Mouse (Mus musculus): ENCODE measurements around the gene Tuba8. TPM values are rescaled to one million over a fixed set of nuclear protein-coding genes. Genes with fewer than 3 reads are reported as not detected.
A peak's percentile ranks its signal among the peaks of the same experiment; 100 is the strongest.

Gene Tuba8
- total RNA-seq, 2 experiments from 2014 or later, result 8.2 to 9.8 TPM

DNA sequence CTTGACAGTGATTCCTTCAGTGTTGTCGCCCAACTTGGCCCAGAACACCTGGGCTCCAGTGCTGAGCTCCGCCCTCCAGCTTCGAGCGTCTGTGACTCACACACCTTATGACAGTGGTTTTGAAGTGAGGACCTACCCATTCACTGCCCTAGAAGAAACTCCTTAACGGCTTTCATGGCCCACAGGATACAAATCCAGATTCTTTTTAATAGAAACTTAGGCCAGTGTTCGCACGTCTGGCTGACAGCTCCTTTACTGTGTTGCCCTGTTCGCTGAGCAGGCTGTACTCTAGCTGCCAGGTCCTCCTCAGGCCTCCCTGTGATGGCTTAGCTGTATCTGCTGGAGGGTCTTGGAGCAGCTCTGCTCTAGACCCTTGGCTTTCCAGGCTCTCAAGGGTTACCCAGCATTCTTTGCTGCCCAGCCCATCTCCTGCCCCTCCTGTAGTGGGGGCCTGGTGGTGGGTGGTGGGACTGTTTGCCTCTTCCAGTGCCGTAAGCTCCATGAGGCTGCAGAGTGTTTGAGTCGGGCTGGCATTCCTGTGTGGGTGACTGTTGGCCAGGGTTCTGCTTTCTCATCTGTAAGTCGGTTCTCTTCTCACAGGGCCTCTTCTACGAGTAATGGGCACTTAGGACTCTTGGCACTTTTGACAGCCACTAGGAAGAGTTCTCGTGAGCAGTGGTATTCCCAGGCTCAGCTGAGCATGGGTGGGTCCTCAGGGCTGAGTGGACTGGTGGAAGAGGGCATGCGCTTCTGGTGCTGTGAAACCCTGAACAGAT lies 15.4 kb upstream of the Tuba8 start:
- no peak for DNase-seq

DNA sequence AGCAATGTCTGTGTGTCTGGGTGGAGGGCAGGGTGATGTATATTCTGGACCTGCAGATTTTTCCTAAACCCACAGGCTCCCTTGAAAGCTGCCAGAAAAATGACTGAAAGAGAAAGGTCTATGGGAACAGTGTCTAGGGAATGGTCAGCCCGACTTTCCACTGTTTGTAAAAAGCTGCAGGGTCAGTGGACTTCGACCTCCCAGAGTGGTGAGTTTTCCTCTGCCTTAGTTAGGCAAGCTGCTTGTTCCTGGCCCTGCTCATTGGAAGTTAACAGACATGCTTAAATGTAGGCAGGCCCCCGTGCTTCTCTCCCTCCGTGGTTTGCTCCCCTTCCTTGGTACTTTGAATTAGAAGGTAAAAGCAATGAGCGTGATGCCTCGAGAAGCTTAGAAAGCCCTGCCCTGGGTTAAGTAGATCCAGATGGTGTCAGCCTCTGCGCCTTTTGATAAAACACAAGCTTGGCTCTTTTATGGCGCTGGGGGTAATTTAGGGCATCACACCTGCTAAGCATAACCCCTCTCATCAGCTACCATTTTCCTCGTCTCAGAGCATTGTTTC lies 12.6 kb upstream of the Tuba8 start:
- no peak for DNase-seq

DNA sequence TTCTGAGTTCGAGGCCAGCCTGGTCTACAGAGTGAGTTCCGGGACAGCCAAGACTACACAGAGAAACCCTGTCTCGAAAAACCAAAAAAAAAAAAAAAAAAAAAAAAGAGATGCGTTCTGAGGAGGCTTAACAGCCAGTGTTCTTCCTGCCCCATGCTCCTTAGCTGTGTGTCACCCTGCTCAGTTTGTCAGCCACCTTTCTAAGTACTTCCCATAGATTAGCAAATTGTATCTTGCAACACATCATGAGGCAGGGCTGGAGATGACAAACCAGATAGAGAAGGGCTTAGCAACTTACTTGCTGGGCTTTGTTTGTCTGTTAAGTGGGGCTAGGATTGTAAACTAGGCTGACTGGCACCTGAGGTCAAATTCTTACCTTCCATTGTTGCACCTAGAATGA lies 10.0 kb upstream of the Tuba8 start:
- no peak for DNase-seq

DNA sequence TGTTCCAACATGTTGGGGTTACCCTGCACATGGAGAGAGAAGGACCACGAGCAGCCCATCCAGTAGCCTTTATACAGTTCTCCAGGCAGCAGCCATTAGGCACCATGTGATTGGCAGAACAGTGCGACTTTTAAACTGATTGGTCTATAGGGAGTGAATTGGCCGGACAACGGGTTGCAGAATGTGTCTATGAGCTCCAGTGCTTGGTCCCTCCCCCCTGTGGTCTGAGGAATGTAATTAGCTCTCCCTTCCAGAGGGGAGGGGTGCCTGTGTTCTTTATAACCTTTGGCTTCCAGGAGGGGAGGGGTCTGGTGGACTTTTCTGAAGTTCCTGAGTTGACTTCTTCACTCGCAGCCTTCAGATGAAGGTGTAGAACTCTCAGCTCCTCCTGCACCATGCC lies 8.5 kb upstream of the Tuba8 start:
- no peak for DNase-seq

DNA sequence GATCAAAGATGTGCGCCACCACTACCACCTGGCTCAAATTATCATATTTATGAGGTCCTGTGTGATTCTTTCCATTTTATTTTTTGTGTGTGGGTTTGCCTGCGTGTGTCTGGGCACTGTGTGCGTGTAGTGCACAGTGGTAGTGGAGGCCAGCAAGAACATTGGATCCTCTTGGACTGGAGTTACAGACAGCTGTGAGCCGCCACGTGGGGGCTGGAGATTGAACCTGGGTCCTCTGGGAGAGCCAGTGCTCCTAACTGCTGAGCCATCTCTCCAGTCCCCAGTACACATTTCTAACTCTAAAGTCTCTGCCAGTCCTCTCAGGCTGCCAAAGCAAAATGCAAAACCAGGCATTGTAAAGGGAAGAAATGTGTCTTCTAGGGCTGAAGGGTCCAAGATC lies 4.0 kb upstream of the Tuba8 start:
- DNase-seq, result no peak

DNA sequence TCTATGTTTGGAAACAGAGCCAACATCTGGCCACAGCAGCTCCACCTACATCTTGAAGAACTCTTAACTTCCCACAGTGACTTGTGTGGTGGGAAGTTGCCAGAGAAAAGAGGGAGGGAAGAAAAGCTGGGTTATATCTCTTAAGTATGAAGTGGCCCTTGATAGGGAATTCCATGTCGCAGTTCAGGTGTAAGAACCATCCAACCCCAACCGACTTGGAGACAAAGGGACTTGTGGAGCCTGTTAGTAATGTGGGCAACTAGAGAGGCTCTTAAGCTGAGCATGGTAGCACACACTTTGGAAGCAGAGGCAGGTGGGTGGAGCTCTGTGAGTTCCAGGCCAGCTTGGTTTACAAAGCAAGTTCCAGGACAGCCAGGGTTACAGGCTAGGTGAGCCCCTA lies 912 bp upstream of the Tuba8 start:
- no peak for DNase-seq

DNA sequence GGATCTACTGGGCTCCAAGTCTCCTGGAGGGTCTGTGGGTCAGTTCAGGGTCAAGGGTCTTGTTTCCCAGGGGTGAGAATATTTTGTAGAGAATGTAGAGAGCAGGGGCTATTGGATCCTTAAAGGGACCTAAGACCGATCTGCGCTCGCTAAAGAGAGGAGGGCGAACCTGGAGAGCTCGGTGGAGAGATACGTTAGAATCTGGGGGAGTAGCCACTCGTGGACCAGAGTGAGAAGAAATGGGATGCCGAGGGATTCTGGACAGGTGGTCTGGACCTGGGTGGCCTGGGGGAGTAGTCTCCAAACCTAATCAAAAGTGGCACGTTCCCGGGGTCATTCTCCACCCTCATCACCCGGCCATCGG lies 412 bp downstream of the Tuba8 start:
- no peak for DNase-seq

DNA sequence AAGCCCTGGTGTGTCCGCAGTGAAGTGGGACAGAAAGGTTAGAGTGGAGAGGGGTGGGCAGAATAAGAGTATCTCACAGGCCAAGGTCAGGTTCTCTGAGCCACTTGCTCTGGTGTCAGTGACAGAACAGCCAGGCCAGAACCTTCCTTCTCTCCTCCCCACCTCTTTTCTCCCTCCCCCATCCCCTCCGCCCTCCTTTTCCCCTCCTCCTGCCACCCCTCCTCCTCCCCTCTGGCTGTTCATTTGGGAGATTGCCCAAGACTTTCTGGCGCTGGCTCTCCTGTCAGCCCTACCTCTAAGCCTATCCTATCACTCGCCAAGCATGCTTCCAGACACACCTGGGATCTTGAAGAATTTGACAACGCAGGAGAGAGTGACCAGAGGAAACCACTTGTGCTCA lies 1.2 kb downstream of the Tuba8 start:
- peak; percentile 33 to 47 for DNase-seq

DNA sequence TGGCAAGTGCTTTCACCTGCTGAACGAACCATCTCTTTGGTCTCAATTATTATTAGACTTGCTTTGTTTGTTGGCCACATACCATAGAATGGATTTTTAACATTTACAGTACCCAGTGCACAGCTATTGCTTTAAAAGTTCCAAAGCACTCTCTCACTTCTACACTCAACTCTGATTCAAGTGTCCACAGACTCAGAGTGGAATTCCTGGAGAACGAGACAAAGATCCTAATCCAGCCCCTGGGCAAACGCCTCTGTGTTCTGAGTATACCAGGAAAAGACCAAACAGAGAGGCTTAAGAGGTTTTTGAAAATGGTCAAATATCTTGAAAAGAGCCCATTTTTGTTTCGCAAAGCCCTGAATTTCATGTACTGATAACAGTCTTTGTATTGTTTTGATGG lies 2.5 kb downstream of the Tuba8 start:
- no peak for DNase-seq

DNA sequence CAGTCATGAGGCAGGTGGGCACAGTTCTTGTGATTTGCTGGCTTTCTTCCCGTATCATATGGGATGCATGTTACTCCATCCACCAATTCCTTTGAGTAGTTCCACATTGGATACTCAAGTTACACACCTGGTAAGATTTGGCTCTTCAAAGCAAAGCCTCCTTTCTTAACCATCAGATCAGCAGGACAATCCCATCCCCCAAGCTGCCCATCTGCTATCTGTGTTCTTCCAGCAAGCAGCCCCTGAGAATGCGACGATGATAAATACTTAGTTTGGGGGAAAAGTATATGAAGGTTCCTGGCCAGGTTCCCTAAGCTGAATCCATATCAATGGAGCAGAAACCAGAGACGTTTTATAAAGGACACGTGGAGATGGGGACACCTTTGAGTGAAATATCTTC lies 3.7 kb downstream of the Tuba8 start:
- DNase-seq, result no peak

DNA sequence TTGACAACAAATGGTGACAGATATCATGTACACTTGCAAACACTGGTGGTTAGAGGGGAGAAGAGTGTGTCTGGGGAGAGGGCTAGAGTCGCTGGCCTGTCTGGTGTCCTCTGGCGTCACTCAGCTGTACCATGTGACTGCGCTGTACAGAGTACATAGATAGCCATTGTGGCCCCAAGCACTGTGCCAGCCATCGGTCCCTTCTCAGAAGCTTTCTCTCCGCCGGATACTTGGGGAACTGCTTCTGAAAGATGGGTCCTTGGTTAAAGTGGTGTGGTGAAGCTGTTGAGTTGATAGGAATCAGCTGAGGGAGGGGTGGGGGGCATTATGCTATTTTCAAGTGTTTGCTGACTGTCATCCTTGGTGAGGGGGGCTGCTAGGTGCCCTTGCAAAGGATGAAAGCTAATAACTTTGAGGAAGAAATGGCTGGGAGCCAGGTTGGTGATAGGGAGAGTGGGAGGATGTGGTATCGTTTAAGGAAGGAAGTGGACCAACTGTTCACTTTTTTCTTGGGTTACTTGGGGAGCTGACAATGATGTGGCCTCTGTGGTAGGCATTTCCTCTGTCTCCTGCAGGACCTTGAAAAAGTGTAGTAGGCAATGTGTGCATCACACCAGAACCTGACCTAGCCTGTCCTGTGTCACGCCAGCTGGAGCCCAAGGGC lies 4.3 kb downstream of the Tuba8 start:
- no peak for DNase-seq

DNA sequence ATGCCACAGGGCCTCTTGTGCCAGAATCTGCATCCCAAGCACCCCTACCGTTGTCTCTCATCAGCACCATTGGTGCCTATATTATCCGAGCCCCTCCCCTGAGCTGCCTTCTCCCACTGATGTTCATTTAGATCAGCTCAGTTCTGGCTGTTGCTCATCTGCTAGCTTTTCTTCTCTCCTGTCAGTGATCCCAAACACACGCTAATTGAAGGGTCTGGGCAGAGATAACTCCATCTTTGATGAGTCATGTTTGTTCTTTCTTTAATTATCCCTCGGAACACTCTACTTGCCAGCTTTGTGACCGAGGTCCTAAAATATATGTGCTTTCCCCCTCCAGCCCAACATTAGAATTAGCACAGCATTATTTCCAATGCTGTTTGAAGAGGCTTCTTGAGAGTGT lies 4.8 kb downstream of the Tuba8 start:
- DNase-seq, result no peak

DNA sequence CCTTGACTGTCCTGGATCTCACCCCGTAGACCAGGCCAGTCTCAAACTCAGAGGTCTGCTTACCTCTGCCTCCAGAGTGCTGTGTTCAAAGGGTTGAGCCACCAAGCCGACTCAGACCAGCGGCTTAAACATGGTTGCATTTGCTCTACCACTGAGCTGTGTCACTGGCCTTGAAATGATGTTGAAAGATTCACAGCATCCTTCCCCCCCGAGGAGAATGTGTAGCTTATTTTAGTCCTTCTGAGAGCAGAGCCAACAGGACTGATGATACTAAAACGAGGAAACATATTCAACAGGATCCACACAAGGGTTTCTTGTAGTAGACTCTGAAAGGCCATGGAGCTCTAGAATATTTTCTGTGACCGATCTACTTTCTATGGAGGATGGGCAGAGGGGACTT lies 5.4 kb downstream of the Tuba8 start:
- DNase-seq, result peak in 1 of 2 experiments; percentile 20

DNA sequence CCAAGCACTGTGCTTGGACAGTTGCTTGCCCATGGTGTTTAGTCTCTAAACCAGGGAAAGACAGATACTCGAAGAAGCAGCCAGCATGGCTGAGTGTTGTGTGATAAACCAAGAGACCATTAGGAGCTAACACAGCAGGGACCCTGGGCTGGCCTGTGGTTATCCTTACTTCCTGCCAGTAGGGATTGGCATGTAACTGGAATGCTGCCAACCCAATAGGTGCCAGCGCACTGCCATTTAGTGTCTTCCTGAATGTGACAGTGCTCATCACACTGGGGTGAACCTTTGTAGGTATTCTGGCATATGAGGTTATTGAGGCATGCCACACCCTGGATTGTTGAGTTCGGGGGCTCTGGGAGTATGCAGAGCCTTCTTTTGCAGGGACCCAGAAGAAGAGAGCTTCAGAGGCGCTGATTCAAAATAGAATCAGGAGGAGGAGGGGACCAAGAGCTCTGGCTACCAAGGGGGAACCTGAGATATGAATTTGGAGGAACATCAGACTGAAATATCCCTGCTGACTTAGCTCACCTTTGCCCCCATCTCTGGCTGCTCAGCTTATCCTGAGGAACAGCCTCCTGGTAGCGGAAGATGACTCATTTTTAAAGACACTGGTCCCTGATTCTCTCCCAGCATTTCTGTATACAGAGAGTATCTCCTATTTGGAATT lies 6.2 kb downstream of the Tuba8 start:
- no peak for DNase-seq

DNA sequence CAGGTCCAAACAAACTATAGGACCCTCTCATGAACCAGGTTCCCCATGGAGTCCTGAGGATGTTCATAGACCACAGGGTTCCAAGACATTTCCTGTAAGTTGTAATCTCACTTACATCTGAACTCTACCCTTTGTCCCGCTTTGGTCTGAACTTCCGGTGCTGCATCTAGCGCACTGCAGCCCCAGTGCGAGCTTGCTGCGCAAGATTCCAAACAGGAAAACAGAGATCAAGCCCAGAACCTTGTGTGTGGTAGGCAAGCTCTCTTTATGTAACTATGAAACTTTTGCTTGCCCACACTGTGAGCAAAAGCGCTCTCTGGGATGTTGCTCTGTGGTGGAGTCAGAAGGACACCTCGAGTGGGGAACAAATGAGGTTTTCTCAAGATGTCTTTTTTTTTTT lies 7.5 kb downstream of the Tuba8 start:
- no peak for DNase-seq

DNA sequence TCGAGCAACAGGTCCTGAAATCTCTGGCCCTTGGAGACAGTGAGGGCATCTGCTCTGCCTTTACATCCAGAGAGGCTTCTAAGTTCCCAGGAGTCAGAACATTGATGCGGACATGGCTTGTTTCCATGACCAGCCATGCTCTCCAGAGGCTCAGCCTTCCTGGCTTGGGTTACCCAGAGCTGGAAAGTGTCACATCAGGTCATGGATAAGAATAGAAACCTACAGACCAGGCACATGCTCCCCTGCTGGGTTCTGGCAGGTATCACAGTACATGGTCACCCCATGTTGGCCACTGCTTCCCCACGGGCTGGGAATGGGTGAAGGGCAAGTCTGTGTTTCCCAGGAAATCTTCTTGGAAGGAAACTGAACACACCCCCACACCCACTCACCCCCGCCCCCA lies 8.9 kb downstream of the Tuba8 start:
- DNase-seq, result peak in 1 of 2 experiments; percentile 24

DNA sequence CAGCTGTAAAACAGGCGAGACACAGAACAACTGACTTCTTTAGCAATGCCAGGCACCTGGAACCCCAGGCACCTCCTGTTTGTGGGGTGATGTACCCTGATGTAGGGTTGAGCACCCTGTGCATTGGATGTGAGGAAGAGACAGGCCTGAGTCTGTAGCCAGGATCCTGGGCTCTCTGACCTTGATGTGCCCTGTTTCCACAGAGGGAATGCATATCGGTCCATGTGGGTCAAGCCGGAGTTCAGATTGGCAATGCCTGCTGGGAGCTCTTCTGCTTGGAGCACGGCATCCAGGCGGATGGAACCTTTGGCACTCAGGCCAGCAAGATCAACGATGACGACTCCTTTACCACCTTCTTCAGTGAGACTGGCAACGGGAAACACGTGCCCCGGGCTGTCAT lies 9.7 kb downstream of the Tuba8 start:
- DNase-seq, result no peak

DNA sequence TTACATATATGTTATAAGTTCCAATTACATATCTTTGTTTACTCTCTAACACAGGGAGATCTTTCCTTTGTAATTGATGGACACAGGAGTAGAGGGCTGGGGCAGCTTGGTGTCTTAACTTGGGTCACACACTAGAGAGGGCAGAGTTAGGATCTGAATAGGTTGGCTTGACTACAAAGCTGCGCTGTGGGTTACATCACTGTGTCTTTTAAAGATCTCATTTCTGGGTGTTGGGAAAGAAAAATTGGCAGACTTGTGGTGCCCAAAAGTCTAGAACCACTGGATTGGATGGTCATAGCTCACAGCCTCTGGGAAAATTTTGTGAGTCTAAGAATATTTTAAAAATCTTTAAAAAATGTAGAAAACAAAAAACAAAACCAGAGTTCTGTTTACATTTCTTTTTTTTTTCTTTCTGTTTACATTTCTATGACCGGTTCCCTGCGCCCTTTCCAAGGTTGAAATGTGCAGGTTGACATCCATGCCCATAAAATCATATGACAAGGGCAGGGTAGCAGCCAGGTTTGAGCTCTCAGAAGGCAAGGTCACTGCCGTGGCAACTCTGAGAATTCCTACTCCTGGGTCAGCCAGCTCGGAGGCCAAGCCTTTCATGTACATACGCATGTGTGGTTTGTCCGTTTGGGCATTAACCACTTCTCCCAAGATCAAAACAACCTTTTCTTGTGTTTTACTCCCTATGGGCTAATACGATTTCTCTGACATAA lies 11.5 kb downstream of the Tuba8 start:
- DNase-seq, result peak; percentile 19 to 30

DNA sequence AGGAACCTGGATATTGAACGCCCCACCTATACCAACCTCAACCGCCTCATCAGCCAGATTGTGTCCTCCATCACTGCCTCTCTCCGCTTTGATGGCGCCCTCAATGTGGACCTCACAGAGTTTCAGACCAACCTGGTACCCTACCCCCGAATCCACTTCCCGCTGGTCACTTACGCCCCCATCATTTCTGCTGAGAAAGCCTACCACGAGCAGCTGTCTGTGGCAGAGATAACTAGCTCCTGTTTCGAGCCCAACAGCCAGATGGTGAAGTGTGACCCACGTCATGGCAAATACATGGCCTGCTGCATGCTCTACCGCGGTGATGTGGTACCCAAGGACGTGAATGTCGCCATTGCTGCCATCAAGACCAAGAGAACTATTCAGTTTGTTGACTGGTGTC lies 12.5 kb downstream of the Tuba8 start:
- DNase-seq, result no peak

DNA sequence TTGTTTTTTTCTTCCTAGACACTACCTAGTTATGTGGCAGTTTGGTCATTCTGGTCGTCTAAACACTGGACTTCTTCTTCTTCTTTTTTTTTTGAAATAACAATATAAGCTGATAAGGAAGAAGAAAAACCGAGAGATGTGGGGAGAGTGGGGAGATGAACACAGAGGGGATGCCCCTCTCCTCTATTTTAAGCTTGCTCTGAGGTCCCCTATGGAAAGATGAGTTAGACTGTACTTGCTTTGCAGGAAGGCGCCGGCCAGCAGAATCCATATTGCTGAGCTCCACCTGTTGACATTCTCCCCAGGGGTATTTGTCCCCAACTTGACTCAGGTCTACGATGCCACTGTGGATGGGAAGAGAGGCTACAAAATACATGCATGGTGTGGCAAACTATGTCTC lies 13.6 kb downstream of the Tuba8 start:
- no peak for DNase-seq

DNA sequence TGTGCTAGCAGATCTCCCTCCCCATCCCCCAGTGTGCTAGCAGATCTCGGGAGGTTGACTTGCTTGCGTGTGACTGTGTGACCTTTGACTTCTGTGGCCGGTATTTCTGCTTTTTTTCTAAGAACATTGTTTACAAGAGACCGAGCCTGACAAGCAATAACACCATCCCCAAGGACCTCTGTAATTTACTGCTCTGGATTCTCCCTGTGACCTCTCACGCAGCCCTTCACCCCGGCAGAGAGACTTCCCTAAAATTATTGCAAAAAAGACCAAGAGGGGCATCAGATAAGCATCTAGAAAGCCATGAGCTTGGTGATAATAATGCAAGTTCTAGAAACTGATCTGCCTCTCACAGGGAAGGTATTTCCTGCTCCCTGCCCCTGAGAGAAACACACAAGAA lies 14.5 kb downstream of the Tuba8 start:
- no peak for DNase-seq

DNA sequence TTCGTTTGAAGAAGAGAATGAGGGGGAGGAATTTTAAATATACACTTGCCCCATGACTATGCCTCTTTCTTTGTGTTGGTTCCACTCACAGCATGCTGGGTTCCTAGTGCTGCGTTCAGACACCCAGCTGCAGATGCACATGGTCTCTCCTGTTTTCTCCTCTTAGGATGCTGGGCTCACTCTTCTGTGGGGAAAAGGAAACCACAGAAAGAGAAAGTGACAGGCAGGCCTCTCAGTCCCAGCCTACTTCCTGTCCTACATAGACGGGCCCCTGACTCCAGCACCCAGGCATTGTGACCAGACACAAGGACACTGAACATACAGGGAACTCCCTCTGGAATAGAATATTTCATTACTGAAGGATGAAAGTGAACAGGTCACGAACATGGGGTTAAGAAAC lies 15.5 kb downstream of the Tuba8 start:
- DNase-seq, result no peak

DNA sequence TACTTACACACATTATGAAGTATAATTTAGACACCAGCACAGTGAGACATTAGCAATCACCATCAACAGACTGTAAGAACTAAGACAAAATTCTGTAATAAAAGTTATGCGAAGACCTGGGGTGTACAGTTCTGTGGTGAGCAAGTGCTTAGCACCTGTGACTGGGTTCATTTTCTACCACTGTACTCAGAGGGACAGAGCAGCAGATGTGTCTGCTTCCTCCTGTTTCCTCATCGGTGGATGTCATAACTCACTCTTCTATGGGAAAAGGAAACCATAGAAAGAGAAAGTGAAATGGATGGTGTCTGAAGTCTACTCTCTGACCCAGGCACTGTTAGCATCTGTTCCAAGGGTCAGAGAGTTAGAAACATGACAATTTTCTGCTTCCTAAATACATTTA lies 16.2 kb downstream of the Tuba8 start:
- DNase-seq, result no peak
